Mouse (Mus musculus): ENCODE measurements at regions not wholly inside any gene's neighbourhood (a gene's known extent, or its start where the extent isn't known, plus 50 kb on each side); places are given as distances from the start of the nearest gene placed in this dataset.

DNA sequence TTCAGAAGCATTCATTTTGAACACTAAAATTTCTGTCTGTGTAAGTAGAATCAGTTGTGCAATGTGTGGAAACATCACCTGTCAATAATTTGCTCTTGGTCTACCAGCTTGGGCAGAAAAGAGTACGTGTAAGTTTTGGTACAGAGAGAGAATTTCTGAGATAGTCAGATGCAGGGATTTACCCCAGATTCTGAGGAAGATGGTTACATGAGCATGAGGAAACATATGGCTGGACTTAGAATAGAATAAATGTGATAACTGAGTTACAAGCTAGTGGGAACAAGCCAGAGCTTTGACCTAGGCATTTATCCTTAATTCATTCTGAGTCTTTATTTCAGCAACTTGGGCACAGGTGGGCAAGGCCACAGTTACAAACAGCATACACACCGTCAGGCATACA is 831.8 kb downstream of the Adgrl2 start:
- TF ChIP-seq EP300 (IDR thresholded peaks at IDR 0.05; ENCODE audit: low read depth) (no peak), CTCF (IDR thresholded peaks at IDR 0.05; ENCODE audit: low read depth) (no peak)

Data from heart, postnatal 0 days (tissue).